Mouse (Mus musculus): ENCODE measurements at regions not wholly inside any gene's neighbourhood (a gene's known extent, or its start where the extent isn't known, plus 50 kb on each side); places are given as distances from the start of the nearest gene placed in this dataset.

DNA sequence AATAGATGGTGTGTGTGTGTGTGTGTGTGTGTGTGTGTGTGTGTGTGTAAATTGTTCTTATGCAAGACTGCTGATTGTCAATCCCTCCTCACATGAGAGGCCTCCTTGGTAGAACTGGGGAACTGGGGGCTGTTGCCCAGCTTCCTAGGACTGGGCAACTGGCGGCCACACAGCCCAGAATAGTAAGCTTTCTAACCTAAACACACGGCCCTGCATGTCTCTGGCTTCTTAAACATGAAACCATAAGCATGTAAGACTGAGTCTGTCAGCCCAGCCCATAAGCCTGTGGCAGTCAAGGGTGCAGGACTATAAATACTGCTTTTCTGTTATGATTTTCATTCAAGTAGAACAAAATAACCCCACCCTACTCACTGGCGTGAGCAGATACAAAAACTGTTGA lies 60.7 kb downstream of the Ifng start:
- WGBS, result 86% methylated on average over 3 of the region's 3 CpGs
- ATAC-seq (replicated peaks; ENCODE audit: insufficient number of reproducible peaks, low FRiP score, low TSS enrichment, low read depth) (no peak), DNase-seq (ENCODE audit: low spot score) (no peak)
- Histone ChIP-seq H3K9me3 (replicated peaks; ENCODE audit: control insufficient read depth, low read length) (no peaks in the 10 kb centered on the region), H3K27me3 (ENCODE audit: control insufficient read depth, insufficient read depth, low read length) (no peaks in the 10 kb centered on the region), H3K4me3 (ENCODE audit: low read depth, low read length) (no peak overlapping the region), H3K27ac (replicated peaks; ENCODE audit: low read depth, low read length) (no peak overlapping the region), H3K36me3 (replicated peaks; ENCODE audit: control insufficient read depth, insufficient read depth, low read depth, low read length) (no peaks in the 10 kb centered on the region), H3K4me2 (ENCODE audit: low read depth, low read length) (no peak overlapping the region), H3K9ac (replicated peaks; ENCODE audit: low read length) (no peak overlapping the region), H3K4me1 (ENCODE audit: control insufficient read depth, insufficient read depth, low read length) (no peaks in the 10 kb centered on the region)

DNA sequence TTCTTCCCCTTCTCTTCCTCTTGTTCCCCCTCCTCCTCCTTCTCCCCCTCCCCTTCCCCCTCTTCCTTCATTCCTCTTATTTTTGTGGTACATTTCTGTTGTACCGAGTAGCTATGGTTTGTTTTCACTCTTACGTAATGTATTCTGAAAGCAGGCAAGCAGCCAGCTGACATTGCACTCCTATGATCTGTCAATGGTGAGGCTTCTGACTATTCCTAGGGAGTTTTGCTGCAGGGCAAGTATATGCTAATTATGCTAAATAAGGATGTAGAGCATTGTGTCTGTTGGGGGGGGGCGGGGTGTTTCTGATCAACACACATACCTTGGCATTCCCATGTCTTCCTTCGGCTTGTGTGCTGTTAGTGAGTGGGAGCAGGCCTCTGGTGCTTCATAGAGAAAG lies 64.0 kb downstream of the Ifng start:
- no peak overlapping the region for H3K4me3 ChIP-seq (ENCODE audit: low read depth, low read length)
- H3K9ac ChIP-seq (replicated peaks; ENCODE audit: low read length), result no peak overlapping the region
- no peaks in the 10 kb centered on the region for H3K4me1 ChIP-seq (ENCODE audit: control insufficient read depth, insufficient read depth, low read length)
- no peaks in the 10 kb centered on the region for H3K27me3 ChIP-seq (ENCODE audit: control insufficient read depth, insufficient read depth, low read length)
- DNase-seq (ENCODE audit: low spot score) (peak; percentile 1), ATAC-seq (replicated peaks; ENCODE audit: insufficient number of reproducible peaks, low FRiP score, low TSS enrichment, low read depth) (no peak)
- 62% methylated on average over 4 of the region's 4 CpGs for WGBS
- no peaks in the 10 kb centered on the region for H3K9me3 ChIP-seq (replicated peaks; ENCODE audit: control insufficient read depth, low read length)
- no peak overlapping the region for H3K4me2 ChIP-seq (ENCODE audit: low read depth, low read length)
- H3K36me3 ChIP-seq (replicated peaks; ENCODE audit: control insufficient read depth, insufficient read depth, low read depth, low read length), result no peaks in the 10 kb centered on the region
- no peak overlapping the region for H3K27ac ChIP-seq (replicated peaks; ENCODE audit: low read depth, low read length)

DNA sequence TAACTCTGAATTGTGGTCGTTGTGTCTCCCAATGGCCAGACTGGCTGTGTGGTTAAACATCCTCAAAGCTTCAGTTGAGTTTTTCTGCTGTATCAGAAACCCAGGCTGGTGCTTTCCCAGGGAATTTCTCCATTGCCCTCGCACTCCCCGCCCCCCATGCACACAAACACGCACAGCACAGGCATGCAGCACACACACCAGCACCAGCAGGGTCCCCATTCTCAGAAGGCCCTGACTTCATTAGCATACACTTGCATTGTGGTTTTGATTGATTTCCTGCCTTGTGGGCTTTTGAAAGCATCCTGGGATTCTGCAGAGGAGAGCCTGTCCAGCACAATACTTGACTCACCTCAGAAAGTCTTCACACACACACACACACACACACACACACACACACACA lies 65.3 kb downstream of the Ifng start:
- no peak for DNase-seq (ENCODE audit: low spot score)
- Histone ChIP-seq H3K9ac (replicated peaks; ENCODE audit: low read length) (no peak overlapping the region), H3K27ac (replicated peaks; ENCODE audit: low read depth, low read length) (no peak overlapping the region), H3K4me1 (ENCODE audit: control insufficient read depth, insufficient read depth, low read length) (no peaks in the 10 kb centered on the region), H3K27me3 (ENCODE audit: control insufficient read depth, insufficient read depth, low read length) (no peaks in the 10 kb centered on the region), H3K4me2 (ENCODE audit: low read depth, low read length) (no peak overlapping the region), H3K4me3 (ENCODE audit: low read depth, low read length) (no peak overlapping the region), H3K9me3 (replicated peaks; ENCODE audit: control insufficient read depth, low read length) (no peaks in the 10 kb centered on the region), H3K36me3 (replicated peaks; ENCODE audit: control insufficient read depth, insufficient read depth, low read depth, low read length) (no peaks in the 10 kb centered on the region)
- 71% methylated on average over 4 of the region's 4 CpGs for WGBS
- no peak; the same call in 1 of the 2 replicates for ATAC-seq (replicated peaks; ENCODE audit: insufficient number of reproducible peaks, low FRiP score, low TSS enrichment, low read depth)

DNA sequence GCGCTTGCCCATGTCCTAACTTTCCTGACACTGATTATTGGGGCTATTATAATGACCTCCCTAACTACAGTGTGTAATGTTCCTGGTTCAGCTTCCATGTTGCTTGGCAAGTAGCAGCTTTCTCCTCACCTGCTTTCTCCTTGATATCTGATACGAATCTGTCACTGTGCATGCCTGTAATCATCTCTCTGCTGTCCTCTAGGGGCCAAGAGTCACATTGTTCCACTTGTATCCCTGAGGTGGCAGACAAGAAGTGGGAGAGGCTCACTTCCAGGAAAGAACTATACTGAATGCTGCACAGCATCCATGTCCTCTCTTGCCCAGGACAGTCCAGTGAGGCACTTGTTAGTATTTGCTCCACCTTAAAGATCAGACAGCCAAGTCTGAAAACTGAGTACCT lies 66.8 kb downstream of the Ifng start:
- Histone ChIP-seq H3K27ac (replicated peaks; ENCODE audit: low read depth, low read length) (no peak overlapping the region), H3K4me3 (ENCODE audit: low read depth, low read length) (no peak overlapping the region), H3K9me3 (replicated peaks; ENCODE audit: control insufficient read depth, low read length) (no peaks in the 10 kb centered on the region), H3K4me2 (ENCODE audit: low read depth, low read length) (no peak overlapping the region), H3K9ac (replicated peaks; ENCODE audit: low read length) (no peak overlapping the region), H3K27me3 (ENCODE audit: control insufficient read depth, insufficient read depth, low read length) (no peaks in the 10 kb centered on the region), H3K4me1 (ENCODE audit: control insufficient read depth, insufficient read depth, low read length) (no peaks in the 10 kb centered on the region), H3K36me3 (replicated peaks; ENCODE audit: control insufficient read depth, insufficient read depth, low read depth, low read length) (no peaks in the 10 kb centered on the region)
- ATAC-seq (replicated peaks; ENCODE audit: insufficient number of reproducible peaks, low FRiP score, low TSS enrichment, low read depth), result no peak
- DNase-seq (ENCODE audit: low spot score), result peak; percentile 14
- WGBS, result 61% methylated on average over 2 of the region's 2 CpGs

DNA sequence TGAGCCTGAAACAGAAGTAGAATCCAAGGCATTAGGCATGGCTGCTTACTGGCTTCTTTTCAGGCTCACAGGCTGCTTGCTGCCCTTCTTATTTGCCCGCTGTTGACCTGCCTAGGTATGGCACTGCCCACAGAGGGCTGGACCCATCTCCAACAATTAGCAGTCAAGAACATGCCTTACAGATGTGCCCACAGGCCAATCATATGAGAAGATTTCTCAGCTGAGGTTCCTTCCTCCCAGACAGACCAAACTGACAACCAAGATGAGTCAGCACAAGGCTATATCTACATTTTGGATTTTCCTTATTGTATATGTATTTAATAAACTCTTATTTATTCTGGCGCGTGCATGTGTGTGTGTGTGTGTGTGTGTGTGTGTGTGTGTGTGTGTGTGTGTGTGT lies 76.0 kb downstream of the Ifng start:
- Histone ChIP-seq H3K4me1 (ENCODE audit: control insufficient read depth, insufficient read depth, low read length) (no peaks in the 10 kb centered on the region), H3K27ac (replicated peaks; ENCODE audit: low read depth, low read length) (no peak overlapping the region), H3K27me3 (ENCODE audit: control insufficient read depth, insufficient read depth, low read length) (no peaks in the 10 kb centered on the region), H3K4me3 (ENCODE audit: low read depth, low read length) (no peak overlapping the region), H3K4me2 (ENCODE audit: low read depth, low read length) (no peak overlapping the region), H3K9ac (replicated peaks; ENCODE audit: low read length) (no peak overlapping the region), H3K9me3 (replicated peaks; ENCODE audit: control insufficient read depth, low read length) (no peaks in the 10 kb centered on the region), H3K36me3 (replicated peaks; ENCODE audit: control insufficient read depth, insufficient read depth, low read depth, low read length) (no peaks in the 10 kb centered on the region)
- no peak for ATAC-seq (replicated peaks; ENCODE audit: insufficient number of reproducible peaks, low FRiP score, low TSS enrichment, low read depth)
- WGBS, result 86% methylated on average over 3 of the region's 3 CpGs
- DNase-seq (ENCODE audit: low spot score), result no peak

DNA sequence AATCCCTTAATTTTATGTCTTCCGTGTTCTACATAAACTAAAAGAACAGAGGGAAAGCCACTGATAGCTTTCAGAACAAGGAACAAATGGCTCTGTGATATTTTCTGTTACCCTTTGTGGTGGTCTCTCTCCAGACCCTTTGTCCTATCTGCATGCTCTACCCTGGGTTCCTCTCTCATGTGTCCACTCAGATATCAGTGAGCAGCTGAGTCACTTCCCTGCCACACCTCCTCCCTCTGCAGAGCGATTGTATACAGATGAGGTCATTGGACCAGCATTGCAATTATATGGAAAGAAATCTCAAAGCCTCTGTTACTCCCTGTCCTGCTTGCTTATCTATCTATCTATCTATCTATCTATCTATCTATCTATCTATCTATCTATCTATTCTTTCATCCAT lies 77.1 kb downstream of the Ifng start:
- H3K9me3 ChIP-seq (replicated peaks; ENCODE audit: control insufficient read depth, low read length), result no peaks in the 10 kb centered on the region
- H3K4me2 ChIP-seq (ENCODE audit: low read depth, low read length), result no peak overlapping the region
- H3K4me3 ChIP-seq (ENCODE audit: low read depth, low read length), result no peak overlapping the region
- WGBS, result 93% methylated on average over 2 of the region's 2 CpGs
- H3K4me1 ChIP-seq (ENCODE audit: control insufficient read depth, insufficient read depth, low read length), result no peaks in the 10 kb centered on the region
- no peaks in the 10 kb centered on the region for H3K36me3 ChIP-seq (replicated peaks; ENCODE audit: control insufficient read depth, insufficient read depth, low read depth, low read length)
- ATAC-seq (replicated peaks; ENCODE audit: insufficient number of reproducible peaks, low FRiP score, low TSS enrichment, low read depth) (no peak), DNase-seq (ENCODE audit: low spot score) (no peak)
- H3K27ac ChIP-seq (replicated peaks; ENCODE audit: low read depth, low read length), result no peak overlapping the region
- H3K27me3 ChIP-seq (ENCODE audit: control insufficient read depth, insufficient read depth, low read length), result no peaks in the 10 kb centered on the region
- no peak overlapping the region for H3K9ac ChIP-seq (replicated peaks; ENCODE audit: low read length)

DNA sequence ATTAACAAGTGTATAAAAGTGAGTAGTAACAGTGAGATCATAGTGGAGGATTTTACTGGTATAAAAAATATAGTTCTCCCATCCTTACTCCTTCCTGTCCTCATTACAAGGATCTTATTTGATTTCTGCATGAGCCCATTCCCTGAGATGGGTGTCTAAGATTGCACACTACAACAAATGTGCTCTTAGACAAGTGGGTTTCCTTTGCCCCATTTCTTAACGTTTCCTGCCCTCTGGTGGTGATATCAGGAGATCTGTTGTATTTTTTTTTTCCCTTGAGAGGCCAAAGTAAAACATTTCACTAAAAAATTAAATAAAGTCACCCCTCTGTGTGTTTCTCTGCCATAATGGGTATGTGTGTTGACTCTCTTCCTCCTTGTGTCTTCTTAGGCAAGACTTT lies 105.1 kb downstream of the Ifng start:
- ATAC-seq (replicated peaks; ENCODE audit: insufficient number of reproducible peaks, low FRiP score, low TSS enrichment, low read depth), result no peak
- DNase-seq (ENCODE audit: low spot score), result peak; percentile 65
- no peaks in the 10 kb centered on the region for H3K9me3 ChIP-seq (replicated peaks; ENCODE audit: control insufficient read depth, low read length)
- H3K9ac ChIP-seq (replicated peaks; ENCODE audit: low read length), result no peak overlapping the region
- 7% methylated on average over 1 of the region's 1 CpGs for WGBS
- H3K36me3 ChIP-seq (replicated peaks; ENCODE audit: control insufficient read depth, insufficient read depth, low read depth, low read length), result no peaks in the 10 kb centered on the region
- no peak overlapping the region for H3K27ac ChIP-seq (replicated peaks; ENCODE audit: low read depth, low read length)
- H3K4me1 ChIP-seq (ENCODE audit: control insufficient read depth, insufficient read depth, low read length), result no peaks in the 10 kb centered on the region
- no peak overlapping the region for H3K4me3 ChIP-seq (ENCODE audit: low read depth, low read length)
- no peaks in the 10 kb centered on the region for H3K27me3 ChIP-seq (ENCODE audit: control insufficient read depth, insufficient read depth, low read length)
- no peak overlapping the region for H3K4me2 ChIP-seq (ENCODE audit: low read depth, low read length)

DNA sequence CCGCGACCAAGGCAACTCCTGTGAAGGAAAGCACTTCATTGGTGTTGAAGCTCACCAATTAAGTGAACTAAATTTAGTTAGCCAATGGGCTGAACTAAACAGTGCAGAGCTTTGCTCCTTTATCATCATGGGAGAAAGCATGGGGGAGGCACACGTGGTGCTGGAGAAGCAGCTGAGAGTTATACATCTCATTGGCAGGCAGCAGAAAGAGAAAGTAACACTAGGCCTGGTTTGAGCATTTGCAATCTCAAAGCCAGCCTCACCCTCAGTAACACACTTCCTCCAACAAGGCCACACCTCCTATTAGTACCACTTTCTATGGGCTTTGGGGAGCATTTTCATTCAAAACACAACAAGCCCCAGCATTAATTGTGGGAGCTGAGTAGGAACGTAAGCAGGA lies 109.4 kb downstream of the Ifng start:
- no peak overlapping the region for H3K27ac ChIP-seq (replicated peaks; ENCODE audit: low read depth, low read length)
- H3K9me3 ChIP-seq (replicated peaks; ENCODE audit: control insufficient read depth, low read length), result no peaks in the 10 kb centered on the region
- ATAC-seq (replicated peaks; ENCODE audit: insufficient number of reproducible peaks, low FRiP score, low TSS enrichment, low read depth) (no peak), DNase-seq (ENCODE audit: low spot score) (no peak)
- H3K4me2 ChIP-seq (ENCODE audit: low read depth, low read length), result no peak overlapping the region
- no peaks in the 10 kb centered on the region for H3K27me3 ChIP-seq (ENCODE audit: control insufficient read depth, insufficient read depth, low read length)
- no peaks in the 10 kb centered on the region for H3K4me1 ChIP-seq (ENCODE audit: control insufficient read depth, insufficient read depth, low read length)
- WGBS, result 82% methylated on average over 4 of the region's 4 CpGs
- no peak overlapping the region for H3K4me3 ChIP-seq (ENCODE audit: low read depth, low read length)
- H3K9ac ChIP-seq (replicated peaks; ENCODE audit: low read length), result no peak overlapping the region
- no peaks in the 10 kb centered on the region for H3K36me3 ChIP-seq (replicated peaks; ENCODE audit: control insufficient read depth, insufficient read depth, low read depth, low read length)

DNA sequence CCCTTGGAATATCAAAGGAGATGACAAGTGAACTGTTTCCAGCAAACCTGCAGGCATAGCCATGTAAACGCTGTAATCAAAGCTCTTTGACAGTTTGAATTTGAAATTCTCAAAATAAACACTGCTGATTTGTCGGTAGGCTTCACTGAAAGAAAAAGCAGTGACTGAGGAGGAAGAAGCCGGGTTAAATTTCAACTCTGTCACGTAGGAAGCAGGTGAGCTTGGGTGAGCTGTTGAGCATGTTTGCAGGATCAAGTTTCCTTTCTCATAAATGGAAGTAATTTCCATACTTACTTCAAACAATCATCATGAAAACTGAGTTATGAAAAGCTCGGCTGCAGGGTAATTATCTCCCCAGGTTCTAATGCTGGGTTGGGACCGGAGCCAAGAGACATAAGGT lies 118.0 kb downstream of the Ifng start:
- WGBS, result 45% methylated on average over 6 of the region's 6 CpGs
- H3K27ac ChIP-seq (replicated peaks; ENCODE audit: low read depth, low read length), result no peak overlapping the region
- H3K9ac ChIP-seq (replicated peaks; ENCODE audit: low read length), result no peak overlapping the region
- H3K4me3 ChIP-seq (ENCODE audit: low read depth, low read length), result no peak overlapping the region
- no peaks in the 10 kb centered on the region for H3K36me3 ChIP-seq (replicated peaks; ENCODE audit: control insufficient read depth, insufficient read depth, low read depth, low read length)
- no peaks in the 10 kb centered on the region for H3K9me3 ChIP-seq (replicated peaks; ENCODE audit: control insufficient read depth, low read length)
- ATAC-seq (replicated peaks; ENCODE audit: insufficient number of reproducible peaks, low FRiP score, low TSS enrichment, low read depth), result no peak
- H3K27me3 ChIP-seq (ENCODE audit: control insufficient read depth, insufficient read depth, low read length), result no peaks in the 10 kb centered on the region
- DNase-seq (ENCODE audit: low spot score), result peak; percentile 29
- H3K4me2 ChIP-seq (ENCODE audit: low read depth, low read length), result no peak overlapping the region
- no peaks in the 10 kb centered on the region for H3K4me1 ChIP-seq (ENCODE audit: control insufficient read depth, insufficient read depth, low read length)

Measured in embryonic facial prominence, embryonic 11.5 days (tissue).